Mouse (Mus musculus) heart, adult 9 months (tissue): Measurements from ENCODE around the gene B3gnt4.
"Not testable (repeated sequence)": the region's sequence is repeated elsewhere in the genome, so short reads cannot be mapped to it uniquely, and the experiment has no call there.

Experiments used
- DNase-seq, 2 experiments: peaks; one replicate each; pipeline ENCODE4 v3.0.0; 2022; ENCODE audit warnings: low spot score in 2 of 2

The B3gnt4 gene

DNA sequence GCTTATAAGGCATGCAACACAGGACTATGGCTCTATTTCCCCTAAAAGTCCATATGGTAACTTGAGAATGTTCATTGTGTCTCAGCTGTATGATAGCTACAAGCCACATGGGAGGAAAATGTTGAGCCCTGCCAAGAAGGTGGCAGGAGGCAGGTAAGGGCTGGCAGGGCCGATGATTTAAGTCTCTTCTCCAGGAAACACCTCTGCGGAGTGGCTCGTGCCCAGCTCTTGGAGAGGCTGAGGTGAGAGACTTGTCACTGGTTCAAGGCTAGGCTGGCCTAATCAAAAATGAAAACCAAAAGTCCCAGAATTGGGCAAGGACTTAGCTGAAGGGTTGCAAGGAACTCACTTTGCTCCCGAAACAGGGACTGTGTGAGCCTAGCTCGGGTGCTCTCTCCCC, at the start of gene B3gnt4:
Gene B3gnt4 (plus strand): TSS at position 301 of the 400 bp plus-strand sequence.
- DNase-seq, result no peak

DNA sequence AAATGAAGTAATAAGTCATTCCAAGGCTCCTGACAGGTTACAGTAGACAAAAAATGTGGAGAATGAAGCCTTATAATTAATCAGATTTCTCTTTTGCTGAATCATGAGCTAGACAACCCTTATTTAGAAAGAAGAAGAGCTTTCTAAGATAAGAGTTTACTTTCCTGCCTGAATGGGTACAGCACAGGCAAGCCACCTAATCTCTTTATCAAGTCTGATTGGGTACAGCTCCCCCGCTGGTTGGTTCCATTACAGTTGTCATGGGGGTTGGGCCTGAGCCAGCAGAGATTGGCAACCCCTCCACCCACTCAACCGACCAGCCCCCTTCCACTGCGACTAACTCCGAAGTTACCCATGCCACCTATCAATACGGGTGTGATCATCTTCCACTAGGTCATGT, 48.8 kb upstream of the B3gnt4 start:
- DNase-seq, result no peak

DNA sequence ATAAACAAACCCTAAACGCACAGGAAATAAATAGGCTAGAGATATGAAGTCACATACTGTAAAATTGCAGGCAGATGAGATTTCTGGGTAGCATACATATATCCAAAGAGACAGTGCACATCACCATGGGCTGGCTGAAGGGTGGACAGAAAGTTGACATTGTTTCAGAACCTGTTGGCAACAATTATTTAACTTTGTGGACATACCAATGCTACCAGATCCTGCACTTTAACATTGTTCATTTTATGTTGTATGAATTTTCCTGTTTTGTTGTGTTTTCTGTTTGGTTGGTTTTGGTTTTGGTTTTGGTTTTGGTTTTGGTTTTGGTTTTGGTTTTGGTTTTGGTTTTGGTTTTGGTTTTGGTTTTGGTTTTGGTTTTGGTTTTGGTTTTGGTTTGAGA, 45.6 kb upstream of the B3gnt4 start:
- DNase-seq, result no peak

DNA sequence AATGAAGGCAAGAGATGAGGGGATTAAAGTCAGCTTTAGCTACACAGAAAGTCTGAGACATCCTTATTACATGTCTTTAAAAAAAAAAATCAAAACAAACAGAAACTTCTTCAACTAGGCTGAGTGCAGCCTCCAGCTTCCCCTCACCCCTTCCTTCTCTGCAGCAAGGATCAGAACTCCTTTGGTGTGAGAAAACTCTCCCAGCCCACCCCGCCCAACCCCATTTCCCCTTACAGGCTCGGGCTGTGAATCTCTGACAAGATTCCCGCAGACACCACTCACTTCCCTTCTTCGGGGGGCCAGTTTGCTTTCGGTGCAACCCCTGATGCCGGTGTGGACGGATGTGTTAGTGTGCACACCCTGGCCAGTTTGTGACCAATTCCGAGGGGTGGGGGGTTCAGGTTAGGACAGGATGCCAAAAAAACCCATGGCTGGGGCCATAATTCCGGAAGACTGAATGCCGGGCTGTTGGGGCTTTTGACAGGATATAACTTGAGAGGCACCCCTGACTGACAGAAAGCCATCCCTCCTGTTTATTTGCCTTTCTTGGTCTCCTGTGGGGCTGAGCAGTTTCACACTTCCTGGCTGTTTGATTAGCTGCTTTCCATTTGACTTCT, 39.4 kb upstream of the B3gnt4 start:
- no peak for DNase-seq

DNA sequence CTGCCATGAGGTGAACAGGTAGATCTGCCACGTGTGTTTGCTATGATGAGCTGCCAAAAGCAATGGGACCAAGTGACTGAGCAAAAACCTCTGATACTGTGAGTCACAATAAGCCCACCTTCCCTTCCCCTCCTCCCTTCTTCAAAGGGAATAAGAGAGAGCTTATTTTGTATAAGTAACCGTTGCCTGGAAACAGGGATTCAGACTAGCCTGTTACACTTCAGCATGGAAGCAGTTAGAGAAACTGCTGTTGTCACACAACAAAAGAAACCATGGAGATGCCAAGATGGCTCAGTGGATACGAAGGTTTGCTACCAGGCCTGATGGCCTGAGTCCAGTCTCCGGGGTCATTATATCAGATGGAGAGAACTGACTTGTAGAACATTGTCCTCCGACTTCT, 36.4 kb upstream of the B3gnt4 start:
- no peak for DNase-seq

DNA sequence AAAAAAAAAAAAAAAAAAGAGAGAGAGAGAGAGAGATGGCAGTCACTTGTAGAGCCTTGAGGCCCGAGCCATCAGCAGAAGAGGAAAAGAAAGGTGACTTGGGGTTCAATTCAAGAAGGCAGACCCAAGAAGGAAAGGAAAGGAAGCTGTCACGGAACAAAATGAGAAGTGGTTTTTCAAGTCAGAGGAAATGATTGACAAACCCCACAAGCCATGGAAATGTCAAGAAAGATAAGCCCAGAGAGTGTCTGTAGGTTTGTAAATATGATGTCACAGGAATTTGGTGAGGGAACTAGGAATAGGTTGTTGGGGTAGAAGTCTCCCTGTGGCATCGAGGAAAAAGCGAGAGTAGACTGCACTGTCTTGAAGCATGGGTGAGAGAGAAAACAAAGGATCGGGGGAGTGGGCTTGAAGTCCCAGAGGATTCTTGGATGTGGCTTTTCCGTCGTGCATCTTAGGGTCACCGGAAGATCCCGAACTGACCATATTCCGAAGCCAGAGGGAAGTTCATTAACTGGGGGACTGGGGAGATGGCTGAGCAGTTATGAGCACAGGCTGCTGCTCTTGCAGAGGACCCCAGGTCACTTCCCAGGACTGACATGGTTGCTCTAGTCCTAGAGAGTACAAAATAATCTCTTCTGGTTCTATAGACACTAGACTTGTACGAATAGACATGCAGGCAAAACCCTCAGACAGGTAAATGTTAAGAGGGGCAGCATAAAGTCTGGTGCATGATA, 22.4 kb upstream of the B3gnt4 start:
- no peak for DNase-seq

DNA sequence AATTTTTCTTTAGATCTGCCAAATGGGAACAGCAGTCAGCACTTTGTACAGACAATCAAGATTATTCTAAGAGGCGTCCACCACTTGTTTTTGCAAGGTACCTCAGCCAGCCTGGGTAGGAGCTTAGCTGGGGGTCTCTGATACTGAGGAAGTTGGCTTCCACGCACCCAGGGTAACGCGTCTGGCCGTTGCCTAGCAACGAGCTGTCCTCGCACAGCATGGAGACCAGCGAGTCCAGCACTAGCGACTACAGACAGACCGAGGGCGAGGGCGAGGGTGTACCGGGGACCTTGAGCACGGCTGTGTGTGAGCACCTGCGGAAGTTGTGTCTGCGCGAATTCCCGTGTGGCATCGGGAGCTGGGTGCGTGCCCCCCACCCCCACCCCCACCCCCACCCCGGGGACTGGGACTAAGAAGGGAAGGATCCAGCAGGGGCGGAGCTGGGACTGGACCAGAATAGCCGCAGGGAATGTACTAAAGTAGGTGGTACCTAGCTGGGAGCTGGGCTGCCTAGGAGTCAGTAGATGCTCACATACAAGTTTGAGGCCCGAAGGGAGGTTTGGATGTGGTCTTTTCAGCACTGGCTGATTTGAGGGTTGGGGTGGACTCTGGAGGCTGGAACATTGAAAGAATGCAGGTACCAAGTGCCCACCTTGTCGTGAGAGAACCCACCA, 21.0 kb upstream of the B3gnt4 start, which contains the start of the genes Lrrc43 and Il31:
Gene Lrrc43 (plus strand): TSS at position 194 of the 674 bp plus-strand sequence.
Gene Il31 (minus strand): TSS at position 378 of the 674 bp plus-strand sequence.
- DNase-seq, result no peak

DNA sequence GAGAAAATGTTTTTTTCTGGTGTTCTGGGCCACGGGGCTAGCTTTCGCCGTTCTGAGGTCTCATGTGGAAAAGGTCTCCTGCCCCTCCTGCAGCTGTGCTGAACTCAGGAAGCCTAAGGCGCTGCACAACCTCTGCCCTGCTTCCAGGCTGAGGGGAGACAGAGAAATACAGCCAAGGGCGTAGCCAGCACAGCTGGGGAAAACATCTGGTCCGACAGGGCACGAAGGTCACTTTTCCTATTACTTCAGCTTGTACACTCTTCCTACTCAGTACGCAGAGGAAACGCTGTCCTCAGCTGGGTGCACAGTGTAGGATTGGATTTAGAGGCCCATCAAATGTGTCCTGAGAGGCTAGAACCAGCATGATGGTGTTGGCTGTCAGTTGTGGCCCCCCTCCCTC, 20.3 kb upstream of the B3gnt4 start:
- DNase-seq, result peak; percentile 67 to 72

DNA sequence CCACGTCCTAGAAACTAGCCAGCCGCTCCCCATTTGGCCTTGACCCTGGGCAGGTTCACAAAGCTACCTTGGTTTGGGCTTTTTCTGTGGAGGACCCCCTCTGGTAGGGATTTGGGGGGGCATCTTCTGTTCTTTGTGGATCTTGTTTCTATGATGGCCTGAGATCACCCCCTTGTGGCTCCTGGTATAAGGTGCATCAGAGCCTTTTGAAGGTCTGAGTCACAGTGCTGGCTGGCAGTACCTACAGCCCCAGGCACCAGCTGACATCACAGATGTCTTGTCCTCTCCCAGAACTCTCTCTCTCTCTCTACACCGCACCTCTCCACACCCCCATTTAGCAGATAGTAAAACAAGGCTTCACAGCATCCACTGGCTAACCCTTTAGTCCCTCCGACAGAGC, 10.5 kb upstream of the B3gnt4 start:
- no peak for DNase-seq

DNA sequence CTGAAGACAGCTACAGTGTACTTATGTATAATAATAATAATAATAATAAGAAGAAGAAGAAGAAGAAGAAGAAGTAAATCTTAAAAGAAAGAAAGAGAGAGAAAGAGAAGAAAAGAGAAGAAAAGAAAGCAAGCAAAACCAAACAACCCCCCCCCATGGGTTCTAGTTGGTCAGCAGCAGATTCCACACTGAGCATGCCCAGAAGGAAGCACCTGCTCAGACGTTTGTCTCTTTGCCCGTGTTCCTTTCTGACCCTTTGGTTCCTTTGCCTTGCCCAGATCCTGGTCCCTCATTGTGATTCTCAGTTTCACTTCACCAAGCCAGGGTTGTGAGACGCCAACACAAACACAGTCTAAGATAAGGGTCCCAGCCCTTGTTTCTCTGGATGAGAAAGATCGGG, 8.3 kb upstream of the B3gnt4 start:
- no peak for DNase-seq

DNA sequence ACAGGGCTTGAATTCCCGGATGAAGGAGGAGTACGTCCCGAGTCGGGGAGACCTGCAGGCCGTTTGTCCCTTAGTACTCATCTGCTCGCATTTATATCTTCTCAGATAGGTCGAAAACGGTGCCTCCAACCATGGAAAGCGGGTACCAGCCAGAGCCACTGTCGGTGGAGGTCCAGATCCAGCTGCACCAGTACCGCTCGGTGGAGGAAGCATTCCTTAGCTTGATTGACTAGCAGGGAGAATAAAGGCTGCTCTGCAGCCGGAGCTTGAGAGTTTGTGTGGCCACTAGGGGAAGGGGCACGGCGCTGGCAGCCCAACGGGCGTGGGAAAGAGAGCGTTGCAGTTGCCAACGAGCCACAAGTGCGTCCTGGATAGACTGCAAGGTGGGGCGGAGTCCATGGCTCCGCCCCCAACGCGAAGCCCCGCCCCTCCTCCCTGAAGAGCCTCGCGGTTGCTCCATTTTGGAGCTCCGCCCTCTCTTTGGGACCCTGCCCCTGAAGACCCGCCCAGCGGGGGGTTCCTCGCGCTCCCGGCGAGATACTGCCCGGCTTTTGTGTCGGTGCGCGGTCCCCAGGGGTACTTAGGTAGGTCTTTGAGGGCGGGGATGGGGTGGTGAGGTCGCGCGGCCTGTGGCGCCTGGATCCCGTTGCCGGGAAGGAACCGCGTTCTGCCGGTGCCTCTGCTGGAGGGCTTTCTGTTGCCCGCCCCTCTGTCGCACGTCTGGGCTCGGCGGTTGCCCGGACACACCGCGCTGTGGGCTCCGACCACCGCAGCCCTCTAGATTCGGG, 2.1 kb upstream of the B3gnt4 start:
- DNase-seq, result peak; percentile 61 to 74

DNA sequence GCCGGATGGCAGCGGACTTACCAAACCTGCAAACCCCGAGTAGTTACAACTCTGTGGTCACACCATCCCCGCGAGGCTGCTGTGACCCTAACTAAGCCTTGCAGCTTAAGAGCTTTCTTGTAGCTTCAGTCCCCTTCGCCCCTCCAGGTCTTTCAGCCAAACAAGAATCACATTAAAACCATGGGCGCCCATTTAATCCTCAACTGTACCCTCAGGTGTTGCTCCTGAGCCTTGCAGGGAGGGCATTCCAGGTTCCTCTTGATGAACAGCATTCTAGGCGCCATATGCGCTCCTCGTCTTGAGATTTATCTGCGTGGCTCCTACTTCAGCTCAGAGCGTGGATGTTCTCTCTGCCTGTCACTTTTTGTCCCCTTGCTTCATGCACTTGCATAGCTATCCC, 1.3 kb upstream of the B3gnt4 start:
- no peak for DNase-seq

DNA sequence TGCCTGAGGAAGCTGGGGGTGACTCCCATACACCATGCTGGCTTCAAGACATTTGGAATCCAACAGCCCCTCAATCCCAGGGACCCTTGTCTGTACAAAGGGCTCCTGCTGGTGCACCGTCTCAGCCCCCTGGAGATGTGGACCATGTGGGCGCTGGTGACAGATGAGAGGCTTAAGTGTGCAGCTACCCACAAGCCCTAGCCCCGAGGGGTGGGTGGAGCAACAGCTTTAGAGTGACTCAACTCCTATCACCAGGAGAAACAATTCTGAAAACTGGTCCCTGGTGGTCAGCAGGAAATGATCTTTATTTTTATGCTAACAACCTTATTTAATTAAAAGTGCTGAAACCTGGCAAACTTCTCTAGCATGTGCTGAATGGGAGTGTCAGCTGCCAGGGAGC, 1.2 kb downstream of the B3gnt4 start:
- not testable (repeated sequence) for DNase-seq

DNA sequence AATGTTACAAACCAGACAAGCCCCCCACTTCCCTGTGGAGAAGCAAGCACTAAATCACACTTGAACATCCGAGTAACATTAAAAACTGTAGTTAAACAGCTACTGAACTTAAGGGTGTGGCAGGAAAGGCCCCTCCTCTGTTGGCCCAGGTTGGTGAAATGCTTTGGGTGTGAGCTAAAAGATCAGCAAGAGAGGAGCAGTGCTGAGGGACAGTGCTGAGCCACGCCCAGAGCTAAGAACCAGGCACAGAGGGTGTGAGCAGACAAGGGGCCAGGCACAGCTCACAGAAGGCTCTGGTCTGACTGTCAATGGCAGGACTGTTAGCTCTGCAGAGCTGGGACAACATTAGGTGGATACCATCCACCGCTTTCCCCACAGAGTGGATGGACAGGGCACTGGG, 1.8 kb downstream of the B3gnt4 start:
- DNase-seq, result no peak

DNA sequence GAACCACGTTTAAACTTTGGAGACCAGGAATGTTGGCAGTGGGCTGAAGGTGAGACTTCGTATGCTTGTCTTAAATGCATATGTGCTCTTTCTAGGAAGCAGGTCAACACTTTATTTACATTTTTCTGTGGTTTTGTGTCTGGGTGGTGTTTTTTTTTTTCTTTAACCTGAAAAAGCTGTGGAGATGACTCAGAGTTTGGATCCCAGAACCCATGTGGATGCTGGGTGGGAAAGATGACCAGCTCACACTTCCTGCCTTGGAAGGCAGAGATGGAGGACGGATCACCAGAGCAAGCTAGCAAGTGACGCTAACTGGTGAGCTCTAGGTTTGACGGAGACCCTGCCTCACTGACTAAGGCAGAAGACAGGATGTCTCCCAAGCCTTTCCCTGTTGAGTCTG, 4.6 kb downstream of the B3gnt4 start:
- DNase-seq, result no peak

DNA sequence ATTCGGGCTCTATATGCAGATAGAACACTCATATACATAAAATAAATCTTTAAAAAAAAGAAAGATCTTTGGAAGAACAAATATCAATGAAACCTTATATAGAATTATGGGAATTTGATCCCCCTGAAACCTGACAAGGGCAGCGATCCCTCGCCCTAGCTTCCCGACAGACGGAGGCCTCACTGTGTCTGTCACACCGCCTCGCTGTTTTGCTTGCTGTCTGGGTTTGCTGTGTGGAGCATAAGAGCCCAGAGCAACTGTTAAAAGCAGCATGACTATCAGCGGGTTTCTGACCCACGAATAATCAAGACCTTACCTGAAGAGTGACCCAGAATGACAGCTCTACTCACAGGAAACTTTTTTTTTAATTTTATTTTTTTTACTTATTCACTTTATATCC, 10.4 kb downstream of the B3gnt4 start:
- no peak for DNase-seq

DNA sequence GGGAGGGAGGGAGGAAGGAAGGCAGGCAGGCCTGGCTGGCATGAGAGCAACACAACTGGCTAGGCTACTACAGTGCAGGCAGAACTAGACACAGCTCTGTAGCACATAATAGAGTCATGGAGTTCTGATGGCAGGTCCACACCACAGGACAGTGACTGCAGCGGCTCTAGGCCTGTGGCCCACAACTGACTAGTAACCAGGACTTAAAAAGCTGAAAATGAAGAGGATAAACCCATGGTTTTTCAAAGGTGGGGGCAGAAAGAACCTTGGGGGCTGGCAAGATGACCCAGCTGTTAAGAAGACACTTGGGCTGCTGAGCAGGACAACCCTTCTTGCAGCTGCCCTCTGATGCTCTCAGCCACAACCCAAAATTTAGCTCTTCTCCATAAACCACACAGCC, 11.4 kb downstream of the B3gnt4 start:
- no peak for DNase-seq

DNA sequence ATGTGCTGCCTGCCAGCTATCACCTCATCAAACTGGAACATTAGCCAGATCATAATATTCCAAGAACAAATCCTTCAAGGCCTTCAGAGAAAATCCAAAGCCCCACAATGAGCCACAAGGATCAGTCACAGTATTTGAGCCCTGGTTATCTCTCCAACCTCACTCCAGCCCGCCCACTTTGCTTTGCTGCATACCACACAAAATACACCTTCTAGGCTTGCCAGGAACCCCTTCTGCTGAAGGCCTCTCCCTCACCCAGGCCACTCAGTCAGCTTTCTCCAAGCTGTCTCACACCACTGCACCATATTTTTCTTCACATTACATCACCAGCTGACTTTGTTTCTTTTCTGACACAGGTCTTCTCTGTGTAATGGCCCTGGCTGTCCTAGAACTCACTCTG, 11.9 kb downstream of the B3gnt4 start:
- no peak for DNase-seq

DNA sequence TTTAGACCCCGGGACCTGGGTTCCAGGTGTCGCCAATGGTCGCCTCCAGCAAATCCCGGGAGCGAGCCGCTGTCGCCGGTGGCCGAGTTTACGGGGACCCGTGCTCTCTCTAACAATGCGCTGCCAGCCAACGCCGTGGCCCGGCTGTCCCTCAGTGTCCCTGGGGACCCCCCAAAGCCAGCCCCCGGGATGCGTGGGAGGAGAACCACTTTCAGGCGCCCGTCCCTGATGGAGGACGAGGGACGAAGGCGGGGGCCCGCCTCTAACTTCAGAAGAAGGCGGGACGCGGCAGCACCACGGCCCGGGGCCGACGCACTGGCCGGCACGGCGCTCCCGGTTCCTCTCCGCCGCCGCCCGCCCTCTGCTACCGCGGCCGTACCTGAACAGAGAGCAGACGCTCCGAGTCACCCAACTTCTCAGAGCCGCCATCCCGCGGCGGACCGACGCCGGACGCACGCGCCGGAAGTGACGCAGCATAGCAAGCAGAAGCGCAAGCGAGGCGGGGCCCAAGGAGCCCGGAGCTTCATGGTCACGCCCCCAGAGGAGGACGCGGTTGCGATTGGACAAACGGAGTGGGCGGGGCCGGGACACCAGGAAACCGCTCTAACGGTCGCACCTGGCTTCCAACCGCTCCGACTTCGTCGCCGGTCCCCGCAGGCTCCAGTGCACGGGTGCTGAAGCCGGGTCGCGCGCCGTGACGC, 13.6 kb downstream of the B3gnt4 start, which contains the start of gene Diablo:
Gene Diablo (minus strand): TSS at position 485 of the 701 bp plus-strand sequence.
- DNase-seq, result peak; percentile 98 to 99

DNA sequence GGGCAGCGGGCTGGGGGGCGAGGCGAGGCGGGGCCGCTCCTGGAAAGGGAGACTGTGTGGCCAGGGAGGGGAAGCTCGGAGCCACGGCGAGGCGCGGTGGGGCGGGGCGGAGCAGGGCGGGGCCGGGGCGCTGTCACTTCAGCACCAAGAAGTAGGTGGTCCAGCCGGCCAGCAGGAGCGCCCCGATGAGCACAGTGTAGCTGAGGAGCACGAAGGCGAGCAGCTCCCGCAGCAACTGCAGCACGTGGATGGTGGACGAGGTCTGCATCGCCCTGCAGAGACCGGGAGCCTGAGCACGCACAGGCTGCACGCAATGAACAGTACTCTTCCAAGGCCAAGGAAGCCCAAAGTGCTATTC, 14.1 kb downstream of the B3gnt4 start:
- no peak for DNase-seq

DNA sequence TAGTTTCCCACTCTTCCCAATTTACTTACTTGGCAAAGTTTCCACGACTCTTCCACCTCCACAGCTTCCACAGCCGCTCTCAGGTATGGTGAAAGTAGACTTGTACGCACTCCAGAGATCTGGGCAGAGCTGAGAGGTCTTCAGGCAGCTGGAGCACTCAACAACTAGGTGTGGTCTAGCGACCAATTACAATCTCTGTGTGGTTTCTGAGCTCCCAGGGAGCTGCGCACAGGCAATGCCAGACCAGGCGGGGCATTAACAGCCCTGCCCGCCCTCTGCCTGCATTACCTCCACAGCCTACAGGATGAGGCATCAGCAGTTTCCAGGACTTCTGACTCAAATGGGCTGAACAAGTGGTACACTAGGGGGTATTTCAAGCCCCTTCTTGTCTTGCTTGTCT, 15.0 kb downstream of the B3gnt4 start, which contains the start of gene Gm49027:
Gene Gm49027 (minus strand): TSS at position 208 of the 400 bp plus-strand sequence.
- no peak for DNase-seq
